Mouse (Mus musculus): ENCODE data around the gene Dus3l. TPM values are rescaled to one million over a fixed set of nuclear protein-coding genes. Genes with fewer than 3 reads are reported as not detected.

Gene Dus3l
- polyA plus RNA-seq, 1 experiment from 2014 or later: 47.6 TPM

DNA sequence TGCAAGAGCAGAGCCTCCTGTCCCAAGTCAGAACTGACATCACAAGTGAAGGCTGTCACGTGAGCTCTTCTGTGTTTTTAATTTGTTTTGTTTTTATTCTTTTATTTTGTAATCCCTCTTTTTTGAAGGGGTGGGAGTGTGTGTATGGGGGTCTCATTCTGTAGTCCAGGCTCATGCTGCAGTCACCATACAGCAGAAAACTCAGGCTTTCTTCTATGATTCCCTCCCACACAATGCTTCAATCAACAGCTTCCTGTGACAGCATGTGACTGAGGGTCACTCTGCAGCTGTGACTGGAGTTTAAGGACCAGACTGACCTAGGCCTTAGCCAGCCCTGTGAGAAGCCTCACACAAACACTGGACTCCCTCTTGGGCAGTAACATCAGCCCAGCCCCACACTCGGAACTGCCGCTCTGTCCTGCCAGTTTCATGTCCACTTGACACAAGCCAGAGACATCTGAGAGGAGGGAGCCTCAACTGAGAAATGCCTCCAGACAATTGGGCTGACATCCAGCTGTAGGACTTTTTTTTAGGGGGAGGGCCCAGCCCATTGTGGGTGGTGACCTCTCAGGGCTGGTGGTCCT lies 14.3 kb downstream of the Dus3l start:
- Histone ChIP-seq H3K4me3 (no peak overlapping the region), H3K27ac (peak overlapping the region; percentile 2), H3K27me3 (ENCODE audit: insufficient read depth, poor library complexity, severe bottlenecking) (no peaks in the 10 kb centered on the region), H3K36me3 (peaks cover 80% of the 10 kb centered on the region), H3K4me1 (replicated peaks) (peaks cover 17% of the 10 kb centered on the region), H3K9me3 (peaks cover 10% of the 10 kb centered on the region)
- peak; percentile 41 for DNase-seq (ENCODE audit: low spot score)
- WGBS: 40% methylated on average over 3 of the region's 3 CpGs

GRCm38 (mm10) chr17:56780291-56780978 lies 15.9 kb downstream of the Dus3l start:
- Histone ChIP-seq H3K27ac (no peak overlapping the region; the same call in 1 of the 2 replicates), H3K9me3 (peaks cover 10% of the 10 kb centered on the region), H3K27me3 (ENCODE audit: insufficient read depth, poor library complexity, severe bottlenecking) (no peaks in the 10 kb centered on the region), H3K4me1 (replicated peaks) (peaks cover 17% of the 10 kb centered on the region), H3K36me3 (peaks cover 89% of the 10 kb centered on the region), H3K4me3 (no peak overlapping the region)
- no peak for DNase-seq (ENCODE audit: low spot score)
- WGBS: 83% methylated on average over 13 of the region's 13 CpGs

- Histone ChIP-seq H3K27me3 (ENCODE audit: insufficient read depth, poor library complexity, severe bottlenecking) (no peaks in the 10 kb centered on the region), H3K4me1 (replicated peaks) (0 out of 2 replicates have a peak, but pooled peaks cover 5% of the 10 kb centered on the region), H3K27ac (no peak overlapping the region), H3K36me3 (peaks cover 42% of the 10 kb centered on the region), H3K9me3 (no peaks in the 10 kb centered on the region), H3K4me3 (no peak overlapping the region)
- no peak for DNase-seq (ENCODE audit: low spot score)
- WGBS: 90% methylated on average over 3 of the region's 3 CpGs
Observed at GRCm38 (mm10) chr17:56788886-56789285, 24.3 kb downstream of the Dus3l start.

GRCm38 (mm10) chr17:56789286-56789685 lies 24.7 kb downstream of the Dus3l start:
- WGBS: 90% methylated on average over 6 of the region's 6 CpGs
- Histone ChIP-seq H3K27me3 (ENCODE audit: insufficient read depth, poor library complexity, severe bottlenecking) (no peaks in the 10 kb centered on the region), H3K4me1 (replicated peaks) (0 out of 2 replicates have a peak, but pooled peaks cover 5% of the 10 kb centered on the region), H3K36me3 (peaks cover 38% of the 10 kb centered on the region), H3K4me3 (no peak overlapping the region), H3K27ac (no peak overlapping the region), H3K9me3 (no peaks in the 10 kb centered on the region)
- DNase-seq (ENCODE audit: low spot score): no peak

GRCm38 (mm10) chr17:56792588-56792987 lies 28.0 kb downstream of the Dus3l start:
- no peak for DNase-seq (ENCODE audit: low spot score)
- 87% methylated on average over 3 of the region's 3 CpGs for WGBS
- Histone ChIP-seq H3K9me3 (no peaks in the 10 kb centered on the region), H3K4me3 (no peak overlapping the region), H3K27me3 (ENCODE audit: insufficient read depth, poor library complexity, severe bottlenecking) (no peaks in the 10 kb centered on the region), H3K36me3 (peaks cover 18% of the 10 kb centered on the region; the same call in 1 of the 2 replicates), H3K27ac (no peak overlapping the region), H3K4me1 (replicated peaks) (0 out of 2 replicates have a peak, but pooled peaks cover 5% of the 10 kb centered on the region)

GRCm38 (mm10) chr17:56793614-56794319 lies 29.2 kb downstream of the Dus3l start:
- no peak overlapping the region for H3K27ac ChIP-seq
- no peak for DNase-seq (ENCODE audit: low spot score)
- H3K27me3 ChIP-seq (ENCODE audit: insufficient read depth, poor library complexity, severe bottlenecking): no peaks in the 10 kb centered on the region
- no peaks in the 10 kb centered on the region for H3K4me1 ChIP-seq (replicated peaks)
- H3K36me3 ChIP-seq: peaks cover 15% of the 10 kb centered on the region; the same call in 1 of the 2 replicates
- 70% methylated on average over 6 of the region's 6 CpGs for whole genome bisulfite sequencing
- no peak overlapping the region for H3K4me3 ChIP-seq
- H3K9me3 ChIP-seq: no peaks in the 10 kb centered on the region

DNA sequence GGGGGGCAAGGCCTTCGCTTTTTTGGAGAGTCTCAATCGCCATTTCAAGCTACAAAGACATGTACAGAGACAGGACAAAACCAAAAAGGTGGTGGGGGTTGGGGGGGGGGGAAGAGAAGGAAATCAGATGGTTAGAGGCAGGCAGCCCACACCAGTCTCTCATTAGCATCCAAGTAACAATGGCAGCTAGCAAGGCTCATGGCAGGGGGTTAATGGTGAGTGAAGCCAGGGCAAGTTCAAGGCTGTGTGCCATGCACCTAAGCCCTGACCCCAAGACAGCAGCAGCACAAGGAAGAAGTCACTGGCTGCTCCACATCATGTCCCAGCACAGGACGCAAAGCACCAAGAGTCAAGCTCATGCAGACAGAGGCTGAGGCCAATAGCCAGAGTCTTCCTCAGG lies 34.7 kb downstream of the Dus3l start:
- no peak overlapping the region for H3K27ac ChIP-seq
- WGBS: 81% methylated on average over 3 of the region's 3 CpGs

GRCm38 (mm10) chr17:56802065-56802464 lies 37.5 kb downstream of the Dus3l start:
- no peak overlapping the region for H3K4me3 ChIP-seq
- DNase-seq (ENCODE audit: low spot score): no peak
- 81% methylated on average over 8 of the region's 8 CpGs for whole genome bisulfite sequencing
- H3K4me1 ChIP-seq (replicated peaks): 0 out of 2 replicates have a peak, but pooled peaks cover 4% of the 10 kb centered on the region
- H3K27ac ChIP-seq: no peak overlapping the region
- no peaks in the 10 kb centered on the region for H3K9me3 ChIP-seq
- H3K27me3 ChIP-seq (ENCODE audit: insufficient read depth, poor library complexity, severe bottlenecking): no peaks in the 10 kb centered on the region
- H3K36me3 ChIP-seq: peaks cover 52% of the 10 kb centered on the region

More for the DNA sequence above, 34.7 kb downstream of the Dus3l start:
- peaks cover 46% of the 10 kb centered on the region for H3K36me3 ChIP-seq
- H3K4me3 ChIP-seq: no peak overlapping the region
- 0 out of 2 replicates have a peak, but pooled peaks cover 4% of the 10 kb centered on the region for H3K4me1 ChIP-seq (replicated peaks)
- DNase-seq (ENCODE audit: low spot score): no peak
- no peaks in the 10 kb centered on the region for H3K9me3 ChIP-seq
- H3K27me3 ChIP-seq (ENCODE audit: insufficient read depth, poor library complexity, severe bottlenecking): no peaks in the 10 kb centered on the region

- H3K36me3 ChIP-seq: peaks cover 44% of the 10 kb centered on the region
- no peak for DNase-seq (ENCODE audit: low spot score)
- 88% methylated on average over 5 of the region's 5 CpGs for WGBS
- peaks cover 10% of the 10 kb centered on the region for H3K4me1 ChIP-seq (replicated peaks)
- H3K4me3 ChIP-seq: no peak overlapping the region
- H3K27ac ChIP-seq: no peak overlapping the region
- H3K27me3 ChIP-seq (ENCODE audit: insufficient read depth, poor library complexity, severe bottlenecking): peaks cover 17% of the 10 kb centered on the region
- H3K9me3 ChIP-seq: no peaks in the 10 kb centered on the region
Observed at GRCm38 (mm10) chr17:56804952-56805351, 40.4 kb downstream of the Dus3l start.

DNA sequence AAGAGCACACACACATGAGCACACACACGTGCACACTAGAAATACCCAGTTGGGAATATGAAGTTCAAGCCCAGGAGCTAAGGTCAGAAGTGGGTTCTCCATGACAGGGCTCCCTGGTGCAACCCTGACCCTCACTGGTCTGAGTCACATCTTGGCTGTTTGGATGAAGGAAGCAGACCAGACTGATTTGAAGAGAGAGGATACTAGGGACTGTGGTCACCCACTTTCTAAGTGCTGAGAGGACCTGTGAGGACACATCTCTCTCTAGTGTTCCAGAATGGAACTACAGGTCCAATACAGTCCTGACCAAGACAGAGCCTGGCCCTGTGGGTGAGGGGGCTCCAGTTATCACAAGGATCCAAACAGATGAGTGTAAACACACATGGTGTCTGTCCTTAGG lies 41.2 kb downstream of the Dus3l start:
- H3K27me3 ChIP-seq (ENCODE audit: insufficient read depth, poor library complexity, severe bottlenecking): peaks cover 17% of the 10 kb centered on the region
- H3K27ac ChIP-seq: no peak overlapping the region
- H3K9me3 ChIP-seq: no peaks in the 10 kb centered on the region
- peaks cover 36% of the 10 kb centered on the region for H3K36me3 ChIP-seq
- H3K4me3 ChIP-seq: no peak overlapping the region
- H3K4me1 ChIP-seq (replicated peaks): peaks cover 18% of the 10 kb centered on the region
- DNase-seq (ENCODE audit: low spot score): no peak
- WGBS: 79% methylated on average over 1 of the region's 1 CpGs

DNA sequence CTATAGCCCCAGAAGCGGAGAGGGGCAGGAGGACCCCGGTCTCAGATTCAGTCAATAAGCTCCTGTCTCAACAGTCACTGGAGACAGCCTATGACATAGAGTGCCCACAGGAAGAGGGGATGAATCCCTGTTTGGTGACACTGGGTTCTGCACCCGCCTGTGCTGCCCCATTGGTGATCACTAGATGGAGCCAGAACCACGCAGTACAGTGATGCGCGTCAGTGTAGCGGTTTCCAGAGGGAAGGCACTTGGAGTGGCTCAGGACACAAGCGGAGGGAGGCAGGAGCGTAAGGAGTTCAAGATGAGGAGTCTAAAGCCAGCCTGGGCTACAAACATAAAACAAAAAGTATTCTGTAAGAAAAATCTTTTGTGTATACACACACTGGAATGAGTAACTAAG lies 44.0 kb downstream of the Dus3l start:
- no peaks in the 10 kb centered on the region for H3K9me3 ChIP-seq
- peaks cover 46% of the 10 kb centered on the region for H3K4me1 ChIP-seq (replicated peaks)
- 10% methylated on average over 9 of the region's 9 CpGs for WGBS
- peak; percentile 78 for DNase-seq (ENCODE audit: low spot score)
- no peak overlapping the region for H3K4me3 ChIP-seq
- H3K36me3 ChIP-seq: peaks cover 13% of the 10 kb centered on the region
- H3K27me3 ChIP-seq (ENCODE audit: insufficient read depth, poor library complexity, severe bottlenecking): peaks cover 33% of the 10 kb centered on the region
- H3K27ac ChIP-seq: no peak overlapping the region

DNA sequence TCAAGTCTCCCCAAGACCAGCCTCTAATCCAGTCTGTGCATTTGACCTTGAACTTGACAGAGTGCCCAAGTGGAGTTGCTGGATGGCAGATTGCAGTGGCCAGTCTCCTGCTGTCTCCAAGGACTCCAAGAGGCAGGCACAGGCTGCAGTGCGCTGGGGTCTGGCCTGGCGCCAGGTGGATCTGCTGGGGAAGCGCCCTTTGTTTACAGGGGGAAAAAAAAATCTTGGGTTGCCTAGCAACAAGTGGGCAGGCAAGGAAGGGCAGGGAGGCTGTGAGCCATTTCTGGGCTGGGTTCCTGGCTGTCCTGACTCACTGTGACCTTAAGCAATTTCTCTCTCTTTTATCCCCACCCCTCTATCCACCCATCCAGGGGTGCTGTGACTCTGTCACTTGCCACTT lies 45.7 kb downstream of the Dus3l start:
- WGBS: 14% methylated on average over 3 of the region's 3 CpGs
- peaks cover 62% of the 10 kb centered on the region for H3K4me1 ChIP-seq (replicated peaks)
- H3K27me3 ChIP-seq (ENCODE audit: insufficient read depth, poor library complexity, severe bottlenecking): peaks cover 33% of the 10 kb centered on the region
- DNase-seq (ENCODE audit: low spot score): peak; percentile 73
- no peaks in the 10 kb centered on the region for H3K9me3 ChIP-seq
- H3K36me3 ChIP-seq: 0 out of 2 replicates have a peak, but pooled peaks cover 2% of the 10 kb centered on the region
- peak overlapping the region; percentile 3; the same call in 1 of the 2 replicates for H3K4me3 ChIP-seq
- peak overlapping the region; percentile 76 for H3K27ac ChIP-seq
